Mouse (Mus musculus) hindbrain, embryonic 16.5 days (tissue): ENCODE measurements at regions not wholly inside any gene's neighbourhood (a gene's known extent, or its start where the extent isn't known, plus 50 kb on each side); places are given as distances from the start of the nearest gene placed in this dataset.

ENCODE experiments used
- ATAC-seq: fragments of 200-750 bp; cut with Nextera tagmentation; 2 replicates; pipeline ENCODE4 v1.8.0; 2017; ENCODE audit warnings: moderate TSS enrichment, moderate library complexity
- H3K27ac ChIP-seq: fragments of 300-500 bp; sonication (generic); 2 replicates; pipeline ENCODE4 v1.5.1; 2014; ENCODE audit warnings: low read depth, mild to moderate bottlenecking, control low read depth, low read length, moderate library complexity
- H3K27me3 ChIP-seq: fragments of 300-500 bp; sonication (generic); replicated peaks from 2 replicates; pipeline ENCODE4 v1.6.1; 2014; ENCODE audit warnings: low read length; ENCODE audit not compliant: control insufficient read depth, insufficient read depth
- H3K36me3 ChIP-seq: fragments of 300-500 bp; sonication (generic); 2 replicates; pipeline ENCODE4 v1.6.1; 2014; ENCODE audit warnings: mild to moderate bottlenecking, low read length, moderate library complexity, mixed read lengths; ENCODE audit not compliant: control insufficient read depth, insufficient read depth
- H3K4me1 ChIP-seq: fragments of 300-500 bp; sonication (generic); 2 replicates; pipeline ENCODE4 v1.6.1; 2014; ENCODE audit warnings: low read depth, low read length; ENCODE audit not compliant: control insufficient read depth, insufficient read depth
- H3K4me2 ChIP-seq: fragments of 300-500 bp; sonication (generic); 2 replicates; pipeline ENCODE4 v1.6.1; 2014; ENCODE audit warnings: mild to moderate bottlenecking, low read length, control low read depth, moderate library complexity
- H3K4me3 ChIP-seq: fragments of 300-500 bp; sonication (generic); 2 replicates; pipeline ENCODE4 v1.5.1; 2014; ENCODE audit warnings: mild to moderate bottlenecking, low read length, control low read depth, moderate library complexity
- H3K9ac ChIP-seq: fragments of 300-500 bp; sonication (generic); 2 replicates; pipeline ENCODE4 v1.6.1; 2014; ENCODE audit warnings: low read depth, mild to moderate bottlenecking, control low read depth, low read length, moderate library complexity
- H3K9me3 ChIP-seq: fragments of 300-500 bp; sonication (generic); 2 replicates; pipeline ENCODE4 v1.6.1; 2014; ENCODE audit warnings: mild to moderate bottlenecking, low read length, moderate library complexity; ENCODE audit not compliant: control insufficient read depth
- WGBS: fragments of 180-500 bp; shearing (Covaris S2); extraction: QIAGEN DNeasy Blood & Tissue Kit; methylation state at CpG from one replicate; pipeline ENCODE4 v1.1.7; 2014; 5-methylcytosine and 5-hydroxymethylcytosine counted together

- no peak overlapping the region for H3K27ac ChIP-seq
- 93% methylated on average over 6 of the region's 6 CpGs for WGBS
- no peaks in the 10 kb centered on the region for H3K4me1 ChIP-seq
- ATAC-seq: no peak
- no peak overlapping the region for H3K4me3 ChIP-seq
- no peaks in the 10 kb centered on the region for H3K27me3 ChIP-seq
- no peak overlapping the region for H3K9ac ChIP-seq
- no peaks in the 10 kb centered on the region for H3K9me3 ChIP-seq
- H3K36me3 ChIP-seq: no peaks in the 10 kb centered on the region
- no peak overlapping the region for H3K4me2 ChIP-seq
These were observed 113.6 kb upstream of the Armc2 start for GRCm38 (mm10) chr10:42131798-42132197.

- H3K4me3 ChIP-seq: no peak overlapping the region
- 80% methylated on average over 2 of the region's 2 CpGs for WGBS
- H3K4me1 ChIP-seq: no peaks in the 10 kb centered on the region
- no peaks in the 10 kb centered on the region for H3K27me3 ChIP-seq
- H3K9me3 ChIP-seq: no peaks in the 10 kb centered on the region
- H3K4me2 ChIP-seq: no peak overlapping the region
- ATAC-seq: no peak
- no peak overlapping the region for H3K27ac ChIP-seq
- H3K36me3 ChIP-seq: no peaks in the 10 kb centered on the region
- no peak overlapping the region for H3K9ac ChIP-seq
These were observed 113.1 kb upstream of the Armc2 start for GRCm38 (mm10) chr10:42131298-42131697.

DNA sequence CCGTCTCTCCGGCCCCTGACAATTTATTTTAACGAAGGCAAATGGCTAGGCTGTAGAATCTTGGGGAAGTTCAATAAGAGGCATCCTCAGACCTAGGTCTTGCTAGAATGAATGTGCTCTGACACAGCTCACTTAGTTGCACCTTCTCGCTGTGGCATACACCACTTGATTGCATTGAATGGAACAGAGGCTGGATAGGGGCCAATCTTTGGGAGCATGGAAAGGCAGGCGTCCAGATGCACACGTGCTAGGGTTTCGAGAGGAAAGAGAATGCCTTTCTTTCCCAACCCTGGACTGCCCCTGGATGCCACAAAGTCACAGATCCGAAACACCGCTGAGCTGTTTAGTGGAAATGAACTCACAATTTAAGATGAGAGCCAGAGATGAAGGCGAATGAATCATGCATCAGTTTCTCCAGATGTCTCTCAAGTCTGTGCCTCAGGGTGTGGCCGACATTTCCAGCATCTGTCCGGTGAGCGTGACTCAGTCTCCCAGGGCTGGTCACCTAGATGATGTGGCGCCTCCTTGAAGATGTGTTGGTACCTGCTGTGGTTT, 109.7 kb upstream of the Armc2 start:
- Histone ChIP-seq H3K4me2 (no peak overlapping the region), H3K4me1 (no peaks in the 10 kb centered on the region), H3K4me3 (no peak overlapping the region), H3K36me3 (no peaks in the 10 kb centered on the region), H3K27ac (no peak overlapping the region), H3K9me3 (no peaks in the 10 kb centered on the region), H3K27me3 (no peaks in the 10 kb centered on the region), H3K9ac (no peak overlapping the region)
- 87% methylated on average over 14 of the region's 14 CpGs for WGBS
- ATAC-seq: no peak

- Histone ChIP-seq H3K9ac (no peak overlapping the region), H3K4me2 (no peak overlapping the region), H3K4me1 (no peaks in the 10 kb centered on the region), H3K27me3 (no peaks in the 10 kb centered on the region), H3K36me3 (no peaks in the 10 kb centered on the region), H3K4me3 (no peak overlapping the region), H3K27ac (no peak overlapping the region), H3K9me3 (no peaks in the 10 kb centered on the region)
- WGBS: 86% methylated on average over 1 of the region's 1 CpGs
- ATAC-seq: no peak
These were observed 108.6 kb upstream of the Armc2 start for GRCm38 (mm10) chr10:42126816-42127215.

- Histone ChIP-seq H3K27ac (no peak overlapping the region), H3K27me3 (no peaks in the 10 kb centered on the region), H3K4me2 (no peak overlapping the region), H3K4me3 (no peak overlapping the region), H3K9me3 (no peaks in the 10 kb centered on the region), H3K36me3 (no peaks in the 10 kb centered on the region), H3K9ac (no peak overlapping the region), H3K4me1 (no peaks in the 10 kb centered on the region)
- ATAC-seq: no peak
- 79% methylated on average over 7 of the region's 7 CpGs for WGBS
These were observed 104.8 kb upstream of the Armc2 start for GRCm38 (mm10) chr10:42122768-42123635.

GRCm38 (mm10) chr10:42121984-42122383, 103.7 kb upstream of the Armc2 start:
- Histone ChIP-seq H3K27ac (no peak overlapping the region), H3K4me3 (no peak overlapping the region), H3K27me3 (no peaks in the 10 kb centered on the region), H3K9ac (no peak overlapping the region), H3K36me3 (no peaks in the 10 kb centered on the region), H3K9me3 (no peaks in the 10 kb centered on the region), H3K4me2 (no peak overlapping the region), H3K4me1 (no peaks in the 10 kb centered on the region)
- WGBS: 79% methylated on average over 4 of the region's 4 CpGs
- ATAC-seq: no peak

GRCm38 (mm10) chr10:42119326-42119725, 101.1 kb upstream of the Armc2 start:
- H3K4me3 ChIP-seq: no peak overlapping the region
- H3K27ac ChIP-seq: no peak overlapping the region; the same call in 1 of the 2 replicates
- 67% methylated on average over 12 of the region's 12 CpGs for WGBS
- ATAC-seq: no peak
- H3K36me3 ChIP-seq: no peaks in the 10 kb centered on the region
- no peaks in the 10 kb centered on the region for H3K9me3 ChIP-seq
- no peaks in the 10 kb centered on the region for H3K4me1 ChIP-seq
- H3K4me2 ChIP-seq: no peak overlapping the region
- H3K27me3 ChIP-seq: no peaks in the 10 kb centered on the region
- H3K9ac ChIP-seq: no peak overlapping the region

DNA sequence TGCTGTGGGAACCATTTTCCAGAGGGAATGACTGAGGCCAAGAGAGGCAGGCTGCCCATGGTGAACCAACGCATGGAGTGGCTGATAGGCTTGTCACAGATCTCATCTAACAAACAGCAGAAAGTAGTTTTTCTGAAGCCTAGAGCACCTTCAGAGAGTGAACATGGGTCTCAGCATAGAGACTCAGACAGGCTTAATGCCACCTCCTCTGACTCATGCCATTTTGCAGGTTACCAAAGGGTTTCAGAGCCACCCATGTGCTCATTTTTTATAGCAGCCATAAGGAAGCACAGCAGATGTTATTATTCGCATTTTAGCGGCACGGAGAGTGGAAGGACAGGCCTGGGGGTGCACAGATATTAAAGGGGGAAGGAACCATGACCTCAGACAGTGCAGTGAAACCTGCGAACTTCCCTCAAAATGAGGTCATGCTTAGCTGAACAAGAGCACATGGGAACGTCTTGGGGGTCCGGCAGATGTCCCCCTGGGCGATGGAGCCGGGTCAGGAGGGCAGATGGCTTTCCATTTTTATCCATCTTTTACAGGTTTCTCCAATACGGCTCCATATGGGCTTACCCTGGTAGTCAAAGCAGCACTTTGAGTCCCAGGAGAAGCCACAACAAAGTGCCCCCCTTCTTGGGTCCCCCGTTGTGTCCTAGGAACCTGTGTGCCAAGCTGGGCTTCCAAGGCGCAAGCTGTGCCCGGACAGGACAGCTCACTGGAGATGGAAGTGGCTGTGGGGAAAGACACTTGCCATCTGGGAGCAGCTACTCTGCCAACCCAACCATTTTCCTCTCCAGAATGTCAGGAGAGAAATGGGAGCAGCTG, 100.3 kb upstream of the Armc2 start:
- whole genome bisulfite sequencing: 71% methylated on average over 13 of the region's 13 CpGs
- H3K9ac ChIP-seq: no peak overlapping the region
- no peaks in the 10 kb centered on the region for H3K4me1 ChIP-seq
- no peaks in the 10 kb centered on the region for H3K36me3 ChIP-seq
- H3K9me3 ChIP-seq: no peaks in the 10 kb centered on the region
- ATAC-seq: peak; percentile 56
- no peak overlapping the region for H3K4me2 ChIP-seq
- H3K27ac ChIP-seq: no peak overlapping the region; the same call in 1 of the 2 replicates
- H3K27me3 ChIP-seq: no peaks in the 10 kb centered on the region
- no peak overlapping the region for H3K4me3 ChIP-seq

- H3K27ac ChIP-seq: no peak overlapping the region
- 92% methylated on average over 5 of the region's 5 CpGs for WGBS
These were observed 99.3 kb upstream of the Armc2 start for GRCm38 (mm10) chr10:42117523-42117922.

More at GRCm38 (mm10) chr10:42117523-42117922, 99.3 kb upstream of the Armc2 start:
- peaks cover 3% of the 10 kb centered on the region; the same call in 1 of the 2 replicates for H3K9me3 ChIP-seq
- no peak overlapping the region for H3K4me3 ChIP-seq
- H3K4me1 ChIP-seq: no peaks in the 10 kb centered on the region
- no peak for ATAC-seq
- no peak overlapping the region for H3K9ac ChIP-seq
- H3K27me3 ChIP-seq: no peaks in the 10 kb centered on the region
- no peak overlapping the region for H3K4me2 ChIP-seq
- no peaks in the 10 kb centered on the region for H3K36me3 ChIP-seq
